Mouse (Mus musculus) forebrain, embryonic 11.5 days (tissue): ENCODE measurements at regions not wholly inside any gene's neighbourhood (a gene's known extent, or its start where the extent isn't known, plus 50 kb on each side); places are given as distances from the start of the nearest gene placed in this dataset.

Source experiments
- ATAC-seq: fragments of 200-750 bp; cut with Nextera tagmentation; replicated peaks from 2 replicates; pipeline ENCODE4 v1.8.0; 2017; ENCODE audit warnings: moderate TSS enrichment; ENCODE audit not compliant: low FRiP score
- DNase-seq: peaks from one replicate; pipeline ENCODE4 v3.0.0-alpha.2; 2017; ENCODE audit warnings: low spot score
- H3K27ac ChIP-seq: fragments of 300-500 bp; sonication (generic); 2 replicates; pipeline ENCODE4 v1.5.1; 2014; ENCODE audit warnings: low read depth, low read length
- H3K27me3 ChIP-seq: fragments of 300-500 bp; sonication (generic); 2 replicates; pipeline ENCODE4 v1.6.1; 2014; ENCODE audit warnings: mild to moderate bottlenecking, low read length, mixed read lengths; ENCODE audit not compliant: control insufficient read depth, insufficient read depth
- H3K36me3 ChIP-seq: fragments of 300-500 bp; sonication (generic); 2 replicates; pipeline ENCODE4 v1.6.1; 2014; ENCODE audit warnings: mild to moderate bottlenecking, low read length, moderate library complexity, mixed read lengths; ENCODE audit not compliant: control insufficient read depth, insufficient read depth
- H3K4me1 ChIP-seq: fragments of 300-500 bp; sonication (generic); replicated peaks from 2 replicates; pipeline ENCODE4 v1.6.1; 2014; ENCODE audit warnings: low read length, mixed read lengths; ENCODE audit not compliant: control insufficient read depth, insufficient read depth
- H3K4me2 ChIP-seq: fragments of 300-500 bp; sonication (generic); 2 replicates; pipeline ENCODE4 v1.6.1; 2014; ENCODE audit warnings: low read depth, mild to moderate bottlenecking, low read length, moderate library complexity, mixed read lengths; ENCODE audit not compliant: severe bottlenecking
- H3K4me3 ChIP-seq: fragments of 300-500 bp; sonication (generic); 2 replicates; pipeline ENCODE4 v1.5.1; 2014; ENCODE audit warnings: low read depth, low read length
- H3K9ac ChIP-seq: fragments of 300-500 bp; sonication (generic); 2 replicates; pipeline ENCODE4 v1.6.1; 2014; ENCODE audit warnings: low read length
- H3K9me3 ChIP-seq: fragments of 300-500 bp; sonication (generic); 2 replicates; pipeline ENCODE4 v1.6.1; 2016; ENCODE audit warnings: low read length, mixed read lengths; ENCODE audit not compliant: control insufficient read depth
- WGBS: fragments of 180-500 bp; shearing (Covaris S2); extraction: QIAGEN DNeasy Blood & Tissue Kit; methylation state at CpG from one replicate; pipeline ENCODE4 v1.1.7; 2014; 5-methylcytosine and 5-hydroxymethylcytosine counted together

DNA sequence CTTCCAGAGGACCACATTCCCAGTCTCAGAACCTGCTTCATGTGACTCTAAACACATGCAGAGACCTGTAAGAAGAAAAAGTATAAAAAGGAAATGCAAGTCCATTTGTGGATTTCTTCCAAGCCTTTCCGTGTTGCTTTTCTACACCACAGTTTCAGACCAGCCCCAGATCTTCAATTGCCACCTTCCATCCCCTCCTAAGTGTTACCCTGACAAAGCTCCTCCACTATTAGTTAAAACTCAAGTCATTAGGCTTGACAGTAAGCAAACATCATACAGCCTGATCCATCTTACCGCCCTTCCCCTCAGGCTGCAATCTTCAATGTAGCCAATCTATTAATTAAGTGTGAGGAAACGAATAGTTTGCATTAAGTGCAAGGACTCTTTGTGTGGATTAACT, 1016.1 kb downstream of the Ttll7 start:
- 72% methylated on average over 3 of the region's 3 CpGs for WGBS
- Histone ChIP-seq H3K4me3 (no peak overlapping the region), H3K27ac (no peak overlapping the region), H3K4me2 (no peak overlapping the region), H3K9me3 (no peaks in the 10 kb centered on the region), H3K4me1 (no peaks in the 10 kb centered on the region), H3K27me3 (no peaks in the 10 kb centered on the region), H3K36me3 (no peaks in the 10 kb centered on the region), H3K9ac (no peak overlapping the region)
- DNase-seq (no peak), ATAC-seq (no peak)

- no peaks in the 10 kb centered on the region for H3K27me3 ChIP-seq
- 92% methylated on average over 4 of the region's 4 CpGs for WGBS
- no peaks in the 10 kb centered on the region for H3K4me1 ChIP-seq
- ATAC-seq: no peak
- no peak overlapping the region for H3K4me3 ChIP-seq
- H3K9me3 ChIP-seq: no peaks in the 10 kb centered on the region
- H3K4me2 ChIP-seq: no peak overlapping the region
- H3K9ac ChIP-seq: no peak overlapping the region
- no peak for DNase-seq
- H3K36me3 ChIP-seq: no peaks in the 10 kb centered on the region
- no peak overlapping the region for H3K27ac ChIP-seq
Measured at GRCm38 (mm10) chr3:147853346-147853745, 1001.2 kb downstream of the Ttll7 start.

DNA sequence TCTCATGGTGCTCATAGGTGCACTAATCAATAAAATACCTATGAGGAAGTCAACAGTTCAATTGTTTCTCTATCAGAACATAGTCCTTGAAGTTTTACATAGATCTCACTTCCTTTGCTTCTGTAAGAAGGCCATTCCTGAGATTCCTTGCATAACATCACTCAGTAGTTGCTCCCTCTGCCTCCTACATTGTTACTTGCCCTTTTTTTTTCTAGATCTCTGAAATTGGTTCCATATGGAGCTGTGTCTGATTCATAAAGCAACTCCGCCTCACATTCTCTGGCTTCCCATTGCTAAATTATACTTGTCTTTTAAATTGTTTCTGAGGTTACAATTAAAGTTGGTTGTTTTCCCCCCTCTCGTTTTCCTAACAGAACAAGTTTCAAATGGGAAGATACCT, 1000.7 kb downstream of the Ttll7 start:
- 80% methylated on average over 2 of the region's 2 CpGs for WGBS
- no peak overlapping the region for H3K4me3 ChIP-seq
- no peak for DNase-seq
- no peaks in the 10 kb centered on the region for H3K27me3 ChIP-seq
- H3K27ac ChIP-seq: no peak overlapping the region
- no peak for ATAC-seq
- no peak overlapping the region for H3K9ac ChIP-seq
- no peaks in the 10 kb centered on the region for H3K4me1 ChIP-seq
- H3K36me3 ChIP-seq: no peaks in the 10 kb centered on the region
- H3K9me3 ChIP-seq: no peaks in the 10 kb centered on the region
- H3K4me2 ChIP-seq: no peak overlapping the region

- Histone ChIP-seq H3K27me3 (no peaks in the 10 kb centered on the region), H3K9ac (no peak overlapping the region), H3K4me2 (no peak overlapping the region), H3K4me1 (no peaks in the 10 kb centered on the region), H3K27ac (no peak overlapping the region), H3K36me3 (no peaks in the 10 kb centered on the region), H3K9me3 (no peaks in the 10 kb centered on the region), H3K4me3 (no peak overlapping the region)
- DNase-seq (no peak), ATAC-seq (no peak)
- 89% methylated on average over 3 of the region's 3 CpGs for WGBS
Measured at GRCm38 (mm10) chr3:147841357-147841756, 989.2 kb downstream of the Ttll7 start.

DNA sequence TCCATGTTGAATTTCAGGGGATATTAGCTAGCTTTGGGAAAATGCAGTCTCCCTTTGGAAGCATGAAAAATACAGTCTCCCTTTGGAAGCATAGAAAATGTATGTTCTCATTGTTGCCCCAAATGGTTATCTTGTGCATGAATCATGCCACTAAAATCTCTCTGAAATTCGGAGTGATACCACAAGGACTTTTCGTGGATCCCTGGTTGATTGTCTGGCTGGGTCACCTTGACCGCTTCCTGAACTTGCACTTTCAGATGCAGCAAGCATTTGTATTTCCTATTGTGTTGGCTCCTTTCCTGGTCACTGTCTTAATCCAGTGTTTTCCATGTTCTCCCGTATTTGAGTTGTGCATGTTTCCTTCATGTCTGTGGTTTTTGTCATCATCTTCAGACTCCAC, 986.6 kb downstream of the Ttll7 start:
- Histone ChIP-seq H3K9ac (no peak overlapping the region), H3K9me3 (no peaks in the 10 kb centered on the region), H3K4me3 (no peak overlapping the region), H3K27me3 (no peaks in the 10 kb centered on the region), H3K36me3 (no peaks in the 10 kb centered on the region), H3K4me2 (no peak overlapping the region), H3K4me1 (no peaks in the 10 kb centered on the region), H3K27ac (no peak overlapping the region)
- WGBS: 89% methylated on average over 4 of the region's 4 CpGs
- ATAC-seq (no peak), DNase-seq (no peak)

DNA sequence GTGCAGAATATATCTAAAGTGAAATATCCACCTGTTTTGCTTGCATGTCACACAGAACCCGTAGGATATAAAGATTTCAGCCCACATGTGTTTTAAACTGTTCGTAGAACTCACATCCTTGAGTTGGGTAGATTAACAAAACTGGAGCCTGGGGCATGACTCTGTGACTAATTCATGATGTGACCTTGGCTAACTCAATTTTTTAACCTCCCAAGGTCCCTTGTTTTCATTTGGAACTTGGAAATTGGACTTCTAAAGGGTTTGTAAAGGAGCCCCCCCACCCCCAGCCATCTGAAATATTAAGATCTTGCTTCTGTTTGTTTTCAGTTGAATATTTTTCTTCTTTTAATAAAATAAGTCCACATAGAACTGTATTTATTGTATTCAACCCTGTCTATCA, 983.5 kb downstream of the Ttll7 start:
- 81% methylated on average over 2 of the region's 2 CpGs for WGBS
- no peak overlapping the region for H3K4me2 ChIP-seq

DNA sequence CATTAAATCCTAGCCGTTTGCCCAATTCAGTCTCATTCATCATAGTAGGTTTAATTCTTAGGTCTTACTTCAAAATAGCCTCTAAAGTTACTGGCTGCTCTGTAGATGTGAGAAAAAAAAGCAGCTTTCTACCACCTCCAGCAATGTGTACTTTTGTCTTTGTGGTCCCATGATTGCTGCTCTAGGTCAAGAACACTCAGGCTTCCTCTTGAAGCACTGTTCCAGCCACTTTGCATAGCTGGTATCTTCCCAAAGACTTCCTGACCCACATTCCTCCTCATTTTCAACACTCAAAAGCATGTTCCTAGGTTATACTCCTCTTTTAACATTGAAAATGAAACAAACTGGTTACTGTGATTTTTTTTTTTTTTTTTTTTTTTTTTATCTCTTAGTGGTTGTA, 973.2 kb downstream of the Ttll7 start:
- Histone ChIP-seq H3K4me2 (no peak overlapping the region), H3K9me3 (no peaks in the 10 kb centered on the region), H3K27me3 (no peaks in the 10 kb centered on the region), H3K9ac (no peak overlapping the region), H3K36me3 (no peaks in the 10 kb centered on the region), H3K27ac (no peak overlapping the region), H3K4me3 (no peak overlapping the region), H3K4me1 (no peaks in the 10 kb centered on the region)
- WGBS: 89% methylated on average over 1 of the region's 1 CpGs
- no peak for DNase-seq
- ATAC-seq: no peak

More for the DNA sequence above, 983.5 kb downstream of the Ttll7 start:
- Histone ChIP-seq H3K4me3 (no peak overlapping the region), H3K4me1 (no peaks in the 10 kb centered on the region), H3K27me3 (no peaks in the 10 kb centered on the region), H3K36me3 (no peaks in the 10 kb centered on the region), H3K9ac (no peak overlapping the region), H3K9me3 (no peaks in the 10 kb centered on the region), H3K27ac (no peak overlapping the region)
- DNase-seq: no peak
- ATAC-seq: no peak

- ATAC-seq (no peak), DNase-seq (no peak)
- Histone ChIP-seq H3K4me2 (no peak overlapping the region), H3K27me3 (no peaks in the 10 kb centered on the region), H3K9me3 (no peaks in the 10 kb centered on the region), H3K27ac (no peak overlapping the region), H3K9ac (no peak overlapping the region), H3K36me3 (no peaks in the 10 kb centered on the region), H3K4me3 (no peak overlapping the region), H3K4me1 (no peaks in the 10 kb centered on the region)
Measured at GRCm38 (mm10) chr3:147824451-147824850, 972.3 kb downstream of the Ttll7 start.

- Histone ChIP-seq H3K36me3 (no peaks in the 10 kb centered on the region), H3K4me3 (no peak overlapping the region), H3K9ac (no peak overlapping the region), H3K27me3 (no peaks in the 10 kb centered on the region), H3K4me1 (no peaks in the 10 kb centered on the region), H3K27ac (no peak overlapping the region), H3K4me2 (no peak overlapping the region), H3K9me3 (no peaks in the 10 kb centered on the region)
- DNase-seq (no peak), ATAC-seq (no peak)
Measured at GRCm38 (mm10) chr3:147814080-147814650, 962.0 kb downstream of the Ttll7 start.
